Mouse (Mus musculus) gastrocnemius, adult 8-10 months (tissue): Measurements from ENCODE around the gene Cbln3. TPM values are rescaled to one million over a fixed set of nuclear protein-coding genes. Genes with fewer than 3 reads are reported as not detected.
A peak's percentile ranks its signal among the peaks of the same experiment; 100 is the strongest.

Experiments used
- DNase-seq, 2 experiments: peaks; one replicate each; pipeline ENCODE4 v3.0.0; 2022; ENCODE audit warnings: low spot score in 2 of 2
- total RNA-seq, 4 experiments: library from RNA; stranded (reverse); gene quantifications; 2 replicates each; pipeline ENCODE4 v1.2.4; 2022

Cbln3 gene
- not detected for total RNA-seq

DNA sequence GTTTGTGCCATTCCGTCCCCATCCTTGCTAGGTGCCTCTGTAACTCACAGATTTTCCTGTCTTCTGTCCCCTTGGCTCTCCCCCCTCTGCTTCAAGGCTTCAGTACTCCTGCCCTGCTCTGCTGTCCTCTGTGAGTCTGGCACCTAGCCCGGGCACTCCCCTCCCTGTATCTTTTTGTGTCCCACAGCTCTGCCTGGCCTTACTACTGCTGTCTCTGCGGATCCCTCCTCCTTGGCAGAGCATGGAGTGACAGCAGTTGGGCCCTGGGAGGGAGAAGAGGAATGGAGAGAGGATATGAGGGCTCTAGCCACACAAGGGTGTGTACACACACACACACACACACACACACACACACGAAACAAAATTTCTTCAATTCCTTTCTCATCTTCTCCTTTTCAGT lies at the start of gene Cbln3:
Gene Cbln3 (minus strand): TSS at position 227 of the 400 bp plus-strand sequence.
- peak; percentile 46 to 59 for DNase-seq

DNA sequence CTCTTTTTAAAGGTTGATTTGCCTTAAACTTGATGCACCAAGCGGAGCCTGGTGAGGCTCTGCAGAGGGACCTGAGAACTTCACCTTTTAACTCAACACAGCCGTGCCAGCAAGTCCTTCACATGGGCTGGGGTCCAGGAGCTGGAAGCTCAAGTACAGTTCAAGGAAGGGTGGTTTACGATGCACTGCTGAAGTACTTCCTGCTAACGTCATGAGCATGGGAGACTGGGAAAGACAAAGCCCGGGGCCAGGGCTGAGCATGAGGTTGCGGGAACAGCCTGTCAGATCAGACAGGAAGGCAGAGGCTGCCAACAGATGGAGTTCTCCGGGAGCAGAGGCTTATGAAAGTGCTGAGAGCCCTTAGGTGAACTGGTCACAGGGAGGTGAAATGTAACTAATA lies 49.4 kb upstream of the Cbln3 start:
- DNase-seq, result no peak

DNA sequence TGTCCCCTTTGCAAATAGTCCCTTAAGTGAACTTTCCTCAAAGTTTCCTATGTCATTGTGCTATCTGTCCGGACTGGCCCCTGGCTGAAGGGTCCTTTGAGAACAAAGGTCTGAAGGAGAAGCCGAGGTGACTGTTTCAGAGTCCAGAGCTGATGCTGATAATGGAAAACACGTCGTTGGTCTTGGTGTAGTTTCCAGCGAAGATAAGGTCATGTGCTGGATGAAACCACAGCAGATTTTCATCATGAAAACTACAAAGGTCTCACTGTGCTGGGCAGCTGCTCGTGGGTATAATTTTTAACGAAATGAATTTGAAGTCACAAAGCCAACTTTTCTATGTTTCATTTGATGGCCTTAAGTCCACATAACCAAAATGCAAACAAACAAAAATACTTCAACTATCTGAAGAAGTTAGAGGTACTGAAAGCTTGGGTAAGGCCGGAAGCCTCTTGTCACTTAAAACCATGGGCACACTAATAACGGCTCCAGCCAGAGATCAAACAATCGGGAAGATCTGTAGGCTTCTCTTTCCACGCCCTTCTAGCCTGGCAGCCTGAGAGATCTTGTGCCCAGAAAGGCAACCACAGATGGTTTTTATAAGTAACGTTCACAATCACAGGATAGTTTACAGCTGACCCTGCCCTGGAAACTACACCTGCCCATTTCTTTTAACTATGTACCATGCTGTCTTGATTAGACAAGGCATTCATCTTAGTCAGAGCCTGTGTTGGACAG lies 45.2 kb upstream of the Cbln3 start:
- DNase-seq, result no peak

DNA sequence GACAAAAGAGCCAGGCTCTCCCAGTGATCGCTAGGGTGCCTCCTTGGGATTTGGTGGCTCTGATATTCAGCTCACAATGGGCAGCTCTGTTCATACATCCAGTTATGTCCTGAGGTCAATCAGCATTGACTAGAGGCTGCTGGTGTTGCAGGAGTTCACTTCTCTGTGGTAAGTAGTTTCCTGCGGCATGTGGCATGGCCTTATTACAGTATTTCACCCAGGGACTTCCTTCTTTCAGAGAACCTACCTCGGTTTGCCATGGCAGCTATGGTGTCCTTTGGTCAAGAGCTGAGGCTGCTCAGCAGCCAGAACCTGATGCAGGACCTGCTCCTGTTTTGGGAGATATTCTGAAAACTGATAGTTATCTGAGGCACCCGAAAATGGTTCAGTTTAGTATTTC lies 42.7 kb upstream of the Cbln3 start:
- DNase-seq, result no peak

DNA sequence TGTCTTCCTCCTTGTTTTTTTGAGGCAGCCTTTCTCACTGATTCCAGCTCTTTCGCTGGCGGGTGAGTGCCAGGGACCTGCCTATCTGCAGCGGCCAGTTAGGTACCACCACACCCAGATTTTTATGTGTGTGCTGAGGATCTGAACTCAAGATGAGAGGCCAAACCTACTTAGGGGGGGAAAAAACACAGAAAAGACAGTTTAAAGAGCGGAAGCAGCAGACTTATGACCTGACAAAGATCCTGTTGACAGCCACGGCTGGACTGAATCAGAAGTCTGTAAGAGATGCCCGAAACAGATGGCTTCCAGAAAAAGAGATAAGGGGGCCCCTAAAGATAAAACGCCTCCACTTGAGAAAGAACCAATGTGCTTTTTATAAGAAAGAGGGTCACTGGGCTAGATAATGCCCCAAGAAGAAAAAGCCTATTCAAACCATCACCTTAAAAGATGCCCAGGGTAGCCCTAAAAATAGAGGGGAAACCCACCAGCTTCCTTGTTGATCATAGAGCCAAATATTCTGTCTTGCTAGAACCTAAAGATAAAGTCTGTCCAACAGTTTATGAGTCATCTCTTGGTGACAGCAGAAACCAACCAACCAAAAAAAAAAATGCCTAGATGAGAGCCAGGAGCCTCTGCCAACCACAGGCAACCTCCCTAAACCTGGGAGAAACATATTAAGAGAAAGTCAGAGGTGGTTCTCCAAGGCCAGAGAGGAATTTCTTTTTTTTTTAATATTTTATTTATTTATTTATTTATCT lies 38.5 kb upstream of the Cbln3 start:
- DNase-seq, result no peak

DNA sequence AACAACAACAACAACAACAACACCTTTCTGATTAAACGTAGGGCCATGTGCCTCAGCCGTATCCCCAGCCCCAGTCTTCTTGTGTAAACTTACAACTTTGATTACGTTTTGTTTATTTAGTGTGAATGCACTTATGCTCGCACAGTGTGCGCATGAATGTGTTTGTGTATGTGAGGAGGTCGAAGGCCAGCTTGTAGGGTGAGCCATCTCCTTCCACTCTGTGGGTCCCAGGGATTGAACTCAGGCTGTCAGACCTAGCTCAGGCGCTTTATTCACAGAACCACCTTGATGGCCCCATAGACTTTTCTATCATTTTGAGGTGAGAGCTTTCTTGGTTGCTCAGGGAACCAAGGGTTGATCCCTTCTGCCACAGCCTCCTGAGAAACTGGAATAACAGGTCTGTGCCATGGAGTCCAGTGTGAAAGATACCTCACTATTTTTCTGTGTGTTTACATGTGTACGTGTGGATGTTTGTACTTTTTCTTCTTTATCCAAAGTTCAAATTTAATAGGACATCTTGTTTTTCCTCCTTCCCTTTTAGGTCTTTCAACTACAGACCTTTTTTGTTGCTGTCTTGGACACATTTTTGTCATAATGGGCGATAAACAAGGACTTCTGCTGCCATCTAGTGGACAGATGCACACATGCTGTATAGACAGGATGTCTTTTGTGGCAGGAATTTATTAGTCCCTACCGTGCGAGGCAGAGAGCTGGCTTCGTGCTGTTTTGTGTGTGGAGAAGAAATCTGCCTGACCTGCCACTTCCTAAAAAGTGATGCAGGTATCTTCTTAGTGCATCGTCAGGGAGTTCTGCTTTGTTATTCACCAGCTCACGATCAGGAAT lies 34.3 kb upstream of the Cbln3 start:
- peak; percentile 40 to 50 for DNase-seq

DNA sequence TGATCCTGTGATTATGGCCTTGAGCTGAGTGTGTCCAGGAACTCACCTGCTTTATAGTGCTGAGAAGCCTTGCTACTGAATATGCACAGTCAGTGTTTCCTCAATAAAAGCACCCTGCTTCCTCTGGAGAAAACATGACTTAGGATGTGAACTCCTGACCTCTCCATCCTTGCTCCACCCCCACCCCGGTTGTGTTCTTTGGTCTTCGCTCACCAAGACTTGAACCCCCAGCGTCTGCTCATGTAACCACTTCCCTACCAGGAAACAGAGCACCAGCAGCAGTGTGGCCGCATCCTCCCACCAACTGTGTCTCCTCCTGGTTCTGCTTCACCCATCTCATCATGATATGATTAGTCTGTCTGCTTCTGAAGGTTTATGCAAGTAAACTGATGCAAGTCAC lies 29.2 kb upstream of the Cbln3 start:
- no peak for DNase-seq

DNA sequence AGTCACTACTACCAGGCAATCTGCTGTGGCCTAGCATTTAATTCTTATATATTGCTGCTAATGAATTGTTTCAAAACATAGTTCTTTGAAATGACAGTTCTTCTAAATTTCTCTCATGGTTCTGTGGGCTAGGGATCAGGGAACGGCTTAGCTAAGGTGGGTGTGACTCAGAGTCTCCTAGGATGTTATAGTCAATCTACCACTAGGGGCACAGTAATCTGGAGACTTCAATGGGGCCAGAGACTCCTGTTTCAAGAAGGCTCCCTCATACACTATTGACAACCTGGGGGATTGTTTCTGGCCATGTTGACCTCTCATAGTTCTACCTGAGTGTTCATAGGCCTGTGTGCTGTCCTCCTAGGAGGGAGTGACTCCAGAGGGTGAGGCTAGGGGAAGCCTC lies 21.3 kb upstream of the Cbln3 start:
- no peak for DNase-seq

DNA sequence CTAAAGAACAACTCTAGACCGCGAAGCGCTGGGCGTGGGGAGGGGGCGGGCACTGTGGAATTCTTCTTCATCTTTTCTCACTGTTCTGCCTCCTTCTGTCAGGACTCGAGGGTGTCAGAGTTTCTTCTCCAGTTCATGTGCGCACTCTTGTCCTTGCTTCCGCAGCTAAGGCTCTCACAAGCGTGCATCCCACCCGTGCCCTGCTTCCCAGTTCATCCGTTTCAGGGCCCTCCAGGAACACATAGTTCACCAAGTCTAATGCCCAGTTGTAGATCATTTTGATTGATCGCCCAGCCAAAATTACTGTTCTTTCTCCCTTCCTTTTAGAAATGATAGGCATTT lies 16.2 kb upstream of the Cbln3 start:
- DNase-seq, result no peak

DNA sequence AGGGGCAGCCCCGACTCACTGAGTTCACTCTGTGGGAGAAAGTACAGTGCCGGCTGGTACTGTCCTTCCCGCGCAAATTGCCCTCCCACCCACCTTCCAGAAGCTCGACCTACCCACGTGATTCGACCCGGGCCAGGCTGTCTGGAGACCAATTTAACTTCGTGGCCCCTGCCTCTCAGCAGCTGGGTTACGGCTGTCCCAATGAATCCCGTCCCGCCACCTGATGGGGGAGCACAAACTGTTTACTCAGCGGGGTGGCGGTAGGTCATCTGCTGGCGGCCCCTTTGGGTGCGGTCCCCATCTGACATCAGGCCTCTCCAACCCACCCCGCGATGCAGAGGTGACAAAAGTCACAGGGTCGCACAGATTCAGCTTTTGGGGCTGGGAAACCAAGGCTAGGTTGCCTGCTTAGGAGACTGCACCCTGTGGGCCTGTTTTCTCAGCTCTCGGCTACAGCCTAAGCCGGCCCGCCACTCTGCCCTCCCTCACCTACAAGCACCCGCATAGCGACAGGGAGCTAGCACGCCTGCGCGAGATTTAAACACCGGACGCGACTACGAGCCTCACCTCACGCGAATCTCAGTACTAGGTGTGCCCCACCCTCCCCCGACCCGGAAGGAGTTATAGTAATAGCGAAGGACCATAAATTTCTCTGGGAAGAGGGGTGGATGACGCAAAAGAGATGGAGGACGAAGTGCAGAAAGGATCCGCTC lies 15.7 kb upstream of the Cbln3 start, which contains the start of gene Sdr39u1:
Gene Sdr39u1 (minus strand): TSS at position 593 of the 713 bp plus-strand sequence.
- peak; percentile 71 to 84 for DNase-seq

DNA sequence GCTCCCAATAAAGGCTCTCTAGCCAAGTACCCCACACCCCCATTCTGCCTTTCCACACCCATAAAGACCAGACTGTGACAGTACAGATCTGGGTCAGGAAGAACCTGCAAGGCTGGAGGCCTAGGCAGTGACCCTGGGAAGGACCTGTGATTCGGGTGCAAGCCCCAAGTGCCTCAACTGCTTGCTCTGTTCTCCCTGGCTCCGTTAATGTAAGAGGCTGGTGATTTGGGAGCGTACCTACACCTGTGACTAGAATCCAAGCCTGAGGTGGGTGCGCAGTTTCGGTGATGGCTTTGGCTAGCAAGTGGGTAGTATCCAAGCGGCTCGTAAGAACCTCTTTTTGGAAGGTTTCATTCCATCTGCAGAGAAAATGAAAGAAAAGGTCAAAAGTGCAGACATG lies 14.8 kb upstream of the Cbln3 start:
- no peak for DNase-seq

DNA sequence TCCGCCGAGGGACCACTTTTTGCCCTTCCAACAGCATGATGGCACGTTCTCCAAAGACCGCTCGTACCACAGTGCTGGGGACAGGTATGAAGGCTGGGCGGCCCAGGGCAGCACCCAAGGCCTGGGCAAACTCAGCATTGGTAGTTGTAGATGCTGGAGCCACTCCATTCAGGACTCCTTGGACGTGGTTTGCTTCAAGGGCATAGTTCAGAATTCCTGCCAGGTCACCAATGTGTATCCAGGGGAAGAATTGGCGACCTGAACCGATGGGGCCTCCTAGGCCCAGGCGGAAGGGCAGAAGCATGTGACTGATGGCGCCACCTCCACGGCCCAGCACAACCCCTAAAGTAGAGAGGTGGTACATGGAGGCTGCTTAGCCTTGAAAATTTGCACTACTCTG lies 13.5 kb upstream of the Cbln3 start:
- no peak for DNase-seq

DNA sequence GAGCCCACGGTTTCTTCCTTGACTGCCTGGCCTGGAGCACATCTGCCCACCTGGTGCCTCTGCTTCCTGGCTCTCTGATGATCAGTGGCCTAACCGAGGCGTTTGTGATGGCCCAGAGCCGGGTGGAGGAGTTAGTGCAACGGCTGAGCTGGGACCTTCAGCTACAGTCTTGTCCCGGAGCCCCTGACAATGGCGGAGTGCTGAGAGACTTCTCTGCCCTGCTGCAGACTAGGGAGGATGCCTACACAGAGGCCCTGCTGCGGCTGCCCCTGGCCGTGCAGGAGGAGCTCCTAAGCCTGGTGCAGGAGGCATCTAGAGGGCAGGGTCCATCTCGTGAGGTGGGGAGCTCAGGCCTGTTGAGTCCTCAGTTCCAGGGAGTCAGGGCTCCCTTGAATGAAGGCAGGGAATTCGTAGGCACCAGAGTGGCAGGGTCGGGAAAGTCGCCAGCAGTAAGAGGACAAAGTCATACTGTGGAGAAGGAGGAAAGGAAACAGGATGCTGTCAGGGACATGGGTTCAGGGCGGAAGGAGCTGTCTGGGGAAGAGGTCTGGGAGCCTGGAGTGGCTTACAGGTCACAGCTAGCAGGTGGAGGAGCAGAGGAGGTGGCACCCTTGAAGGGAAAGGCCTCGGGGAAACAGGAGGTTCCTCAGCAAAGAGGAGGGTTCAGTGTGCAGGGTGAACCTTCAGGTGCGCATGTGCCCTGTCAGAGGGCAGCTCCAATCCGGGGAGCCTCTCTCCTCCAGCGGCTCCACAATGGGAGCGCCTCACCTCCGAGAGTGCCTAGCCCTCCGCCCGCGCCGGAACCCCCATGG lies 2.6 kb upstream of the Cbln3 start:
- no peak for DNase-seq

DNA sequence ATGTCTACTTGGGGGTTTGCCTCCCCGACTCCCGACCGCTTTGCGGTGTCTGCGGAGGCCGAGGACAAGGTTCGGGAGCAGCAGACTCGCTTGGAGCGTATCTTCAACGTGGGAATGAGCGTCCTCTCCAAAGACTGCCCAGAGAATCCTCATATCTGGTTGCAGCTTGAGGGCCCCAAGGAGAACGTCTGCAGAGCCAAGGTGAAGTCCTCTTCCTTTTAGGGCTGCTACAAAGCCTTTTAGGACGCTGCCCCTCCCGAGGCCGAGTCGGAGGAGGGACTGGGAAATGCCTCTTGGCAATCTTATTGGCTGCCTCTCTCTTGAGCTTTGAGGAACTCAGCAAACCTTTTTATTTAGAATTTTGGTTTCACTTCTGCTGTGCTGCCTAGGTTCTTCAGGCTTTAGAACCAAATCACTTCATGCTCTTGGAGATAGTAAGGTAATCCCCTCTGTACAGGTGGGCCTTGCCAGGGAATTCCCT lies 1.6 kb upstream of the Cbln3 start:
- peak in 1 of 2 experiments; percentile 36 for DNase-seq

DNA sequence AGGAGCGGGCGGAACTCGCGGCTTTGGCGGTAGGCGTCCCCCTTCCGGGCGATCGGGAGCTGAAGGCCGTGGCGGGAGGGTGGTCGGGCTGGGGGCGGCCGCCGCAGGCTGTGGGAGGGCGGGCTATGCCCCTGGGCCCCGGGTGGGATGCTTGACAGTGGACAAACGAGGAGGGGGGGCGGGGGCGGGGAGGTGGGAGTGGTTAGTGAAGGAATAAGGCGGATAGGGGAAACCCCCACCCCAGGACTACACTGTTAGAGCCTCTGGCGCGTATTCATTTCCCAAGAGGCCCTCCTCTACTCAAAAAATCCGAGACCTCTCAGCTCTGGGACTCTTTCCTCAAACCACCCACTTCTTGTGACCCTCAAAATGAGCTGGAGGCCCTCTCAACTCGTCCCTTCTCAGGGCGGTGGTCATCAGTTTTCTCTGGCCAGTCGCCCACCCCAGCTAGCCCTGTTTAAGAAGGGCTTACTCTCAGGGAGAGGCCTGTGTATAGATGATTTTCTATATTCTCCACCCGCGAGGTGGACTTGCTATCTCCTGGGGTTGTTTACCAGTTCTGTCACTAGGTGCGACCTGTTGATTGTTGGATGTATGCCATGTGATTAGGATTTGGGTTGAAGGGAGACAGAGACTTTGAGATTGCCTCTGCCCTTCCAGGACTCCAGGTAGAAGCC lies 1.1 kb upstream of the Cbln3 start:
- no peak for DNase-seq

DNA sequence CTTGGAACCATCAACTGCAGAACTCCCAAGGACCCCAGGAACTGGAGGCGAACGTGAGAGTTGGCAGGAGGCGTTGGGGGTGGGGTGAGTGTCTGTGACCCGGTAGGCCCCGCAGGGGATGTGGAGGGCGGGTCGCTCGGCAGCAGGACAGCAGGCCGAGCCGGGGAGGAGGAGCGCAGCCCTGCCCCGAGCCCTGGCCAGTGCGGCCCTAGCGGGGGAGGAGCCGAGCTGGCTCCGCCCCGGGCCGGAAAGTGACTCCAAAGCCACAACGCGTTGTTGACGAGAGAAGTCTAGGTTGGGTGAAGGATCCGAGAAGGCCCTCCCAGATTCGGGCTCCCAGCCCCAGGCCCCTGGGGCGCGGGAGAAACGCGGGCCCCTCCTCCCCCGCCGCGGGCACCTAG lies 521 bp upstream of the Cbln3 start, which contains the start of gene Khnyn:
Gene Khnyn (plus strand): TSS at position 235 of the 401 bp plus-strand sequence.
- DNase-seq, result peak; percentile 90 to 93

DNA sequence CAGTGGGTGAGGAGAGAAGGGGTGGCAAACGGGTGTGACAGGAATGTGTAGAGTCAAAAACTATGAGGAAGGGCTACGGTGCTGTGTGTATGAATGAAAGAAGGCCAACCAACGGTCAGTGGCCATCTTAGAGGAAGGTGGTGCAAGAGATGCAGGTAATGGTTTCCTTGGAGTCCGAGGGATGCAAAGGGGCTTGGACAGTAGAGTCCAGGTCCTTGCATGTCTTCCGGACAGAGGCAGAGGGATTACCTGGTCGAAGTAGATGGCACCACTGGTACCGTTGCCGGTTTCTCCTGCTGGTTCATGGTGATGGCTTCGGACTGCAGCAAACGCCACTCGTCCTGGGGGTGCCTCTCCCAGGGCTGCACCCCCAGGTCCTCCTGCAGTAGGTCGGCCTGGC lies 529 bp downstream of the Cbln3 start:
- DNase-seq, result no peak

DNA sequence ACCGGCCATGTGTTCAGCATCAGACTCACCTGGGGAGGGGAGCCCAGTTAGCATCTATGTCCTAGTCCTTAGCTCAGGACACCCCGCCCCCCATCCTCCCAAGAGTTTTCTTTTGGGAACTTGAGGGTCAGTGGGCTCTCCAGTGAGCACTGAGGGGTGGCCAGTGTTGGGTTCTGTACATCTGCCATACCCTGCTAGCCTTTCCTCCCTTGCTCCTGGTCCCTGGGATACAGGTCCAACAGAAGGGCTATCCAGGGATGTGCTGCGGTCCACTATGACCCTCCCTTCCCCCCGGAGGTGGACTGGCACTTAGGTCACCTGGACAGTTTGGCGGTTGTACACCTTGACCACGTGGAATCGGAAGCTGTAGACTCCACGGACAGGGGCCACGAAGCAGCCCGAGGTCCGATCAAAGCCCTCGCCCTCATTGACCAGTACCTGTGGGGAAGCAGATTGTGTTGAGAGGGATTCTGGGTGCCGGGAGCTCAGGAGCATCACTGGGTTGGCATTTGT lies 987 bp downstream of the Cbln3 start:
- no peak for DNase-seq

DNA sequence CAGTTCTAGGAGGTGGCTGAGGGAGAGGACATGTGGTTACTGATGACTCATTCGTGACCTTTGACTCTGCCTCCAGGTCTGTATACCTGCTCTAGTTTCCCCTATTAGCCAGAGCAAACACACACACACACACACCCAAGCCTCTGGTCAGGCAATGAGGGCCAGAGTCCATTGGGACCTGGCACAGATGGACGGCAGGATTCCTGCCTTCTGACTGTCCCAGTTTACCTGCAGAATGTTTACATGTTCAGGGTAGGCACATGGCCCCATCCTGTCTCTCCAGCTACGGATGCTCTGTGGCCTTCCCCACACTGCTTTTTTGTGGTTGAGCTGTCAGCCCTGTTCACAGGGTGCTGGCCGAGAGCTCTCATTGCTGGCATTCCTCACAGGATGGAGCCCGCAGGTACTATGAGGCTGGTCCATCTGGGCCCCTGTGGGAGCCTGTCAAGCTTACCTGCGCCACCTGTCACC lies 2.0 kb downstream of the Cbln3 start:
- no peak for DNase-seq
